ENCODE assay signal across 20 mouse cellular contexts in the genomic region with DNA sequence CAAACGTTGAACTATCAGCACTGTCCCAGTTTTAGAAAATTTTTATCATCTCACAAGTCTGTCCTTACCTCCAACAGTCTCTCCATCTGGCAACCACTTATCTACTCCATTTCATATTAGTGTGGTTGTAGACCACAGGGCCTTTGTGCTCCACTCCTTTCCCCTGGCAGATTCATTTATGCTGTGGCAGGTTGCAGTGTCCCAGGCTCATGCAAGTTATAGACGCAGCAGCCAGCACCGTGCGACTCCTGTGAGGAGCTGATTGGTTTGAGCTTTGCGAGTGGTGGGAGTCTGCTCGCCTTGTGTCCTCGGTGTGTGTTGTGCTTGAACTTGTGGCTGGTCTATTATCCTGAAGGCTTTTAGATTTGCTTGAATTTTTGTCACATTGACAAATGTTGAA. TPM values are rescaled to one million over a fixed set of nuclear protein-coding genes. Genes with fewer than 3 reads are reported as not detected.
DNase-seq lines count a peak whose midpoint lies in the region; ATAC-seq and TF ChIP-seq lines count a peak whose summit lies in the region.
"Had no signal": no experiment of that assay in that cellular context is flagged by ENCODE, and none has a peak within 500 bp of the region (broad histone marks: within the 10 kb centered on the region; RNA-seq: fewer than 3 reads in every experiment).

No protein-coding gene starts in this region.

- no peak overlapping the region for H3K9ac ChIP-seq in stomach, embryonic 15.5 days
- H3K9ac ChIP-seq in stomach, postnatal 0 days (ENCODE audit: low read length) = no peak overlapping the region
- H3K9ac ChIP-seq in liver, embryonic 13.5 days = peak overlapping the region; percentile 63
- no peak overlapping the region for H3K9ac ChIP-seq in hindbrain, postnatal 0 days (replicated peaks; ENCODE audit: low read length)
- H3K9ac ChIP-seq: embryonic facial prominence, embryonic 13.5 days; forebrain, embryonic 13.5 days; heart, embryonic 13.5 days had no signal

- no peaks in the 10 kb centered on the region for H3K27me3 ChIP-seq in stomach, embryonic 15.5 days (replicated peaks)
- no peaks in the 10 kb centered on the region for H3K27me3 ChIP-seq in stomach, postnatal 0 days (ENCODE audit: control insufficient read depth, insufficient read depth, low read length)
- no peaks in the 10 kb centered on the region for H3K27me3 ChIP-seq in erythroblast, embryonic 14.5 days (ENCODE audit: control insufficient read depth)
- H3K27me3 ChIP-seq in liver, embryonic 13.5 days = no peaks in the 10 kb centered on the region
- H3K27me3 ChIP-seq in hindbrain, postnatal 0 days (ENCODE audit: insufficient read depth, low read length) = no peaks in the 10 kb centered on the region
- H3K27me3 ChIP-seq: embryonic facial prominence, embryonic 13.5 days; forebrain, embryonic 13.5 days; heart, embryonic 13.5 days had no signal

- 78% methylated on average over 7 of the region's 7 CpGs for WGBS in stomach, embryonic 15.5 days
- WGBS in stomach, postnatal 0 days = 82% methylated on average over 7 of the region's 7 CpGs
- WGBS in liver, embryonic 13.5 days (ENCODE audit: insufficient replicate concordance) = 22% methylated on average over 7 of the region's 7 CpGs
- WGBS in hindbrain, postnatal 0 days = 86% methylated on average over 7 of the region's 7 CpGs

- no peak for DNase-seq in stomach, postnatal 0 days (ENCODE audit: low spot score)
- peak; percentile 62 for DNase-seq in liver, embryonic 13.5 days
- no peak for DNase-seq in kidney, postnatal 36 days
- DNase-seq in layer of hippocampus, postnatal 25 days (ENCODE audit: extremely low spot score in 1 of 2, low spot score in 1 of 2) = no peak
- DNase-seq in neural tube, embryonic 10.5 days (ENCODE audit: extremely low spot score, low spot score) = no peak
- no peak for DNase-seq in hindbrain, postnatal 0 days (ENCODE audit: low spot score)
- DNase-seq: cerebellum, adult 11-12 months; cerebellum, postnatal 36 days; heart, postnatal 36 days; kidney, adult 8-10 months; kidney, postnatal 4 days; lung, adult 2 months; lung, postnatal 36 days; midbrain, embryonic 14.5 days; thymus, adult 2 months had no signal

- no peak overlapping the region for H3K4me3 ChIP-seq in stomach, embryonic 15.5 days (replicated peaks)
- H3K4me3 ChIP-seq in stomach, postnatal 0 days (ENCODE audit: low read depth, low read length) = no peak overlapping the region
- H3K4me3 ChIP-seq in erythroblast, embryonic 14.5 days (replicated peaks) = peak overlapping the region; percentile 12
- no peak overlapping the region; the same call in 1 of the 2 replicates for H3K4me3 ChIP-seq in liver, embryonic 13.5 days (replicated peaks)
- no peak overlapping the region for H3K4me3 ChIP-seq in hindbrain, postnatal 0 days (ENCODE audit: low read length)
- H3K4me3 ChIP-seq: embryonic facial prominence, embryonic 13.5 days; forebrain, embryonic 13.5 days; heart, embryonic 13.5 days had no signal

- TF ChIP-seq EP300 in stomach, postnatal 0 days (optimal IDR thresholded peaks at IDR 0.05) = no peak

- H3K27ac ChIP-seq in stomach, embryonic 15.5 days = no peak overlapping the region
- no peak overlapping the region for H3K27ac ChIP-seq in stomach, postnatal 0 days (replicated peaks)
- peak overlapping the region; percentile 92 for H3K27ac ChIP-seq in liver, embryonic 13.5 days
- H3K27ac ChIP-seq in hindbrain, postnatal 0 days = no peak overlapping the region
- H3K27ac ChIP-seq: forebrain, embryonic 13.5 days; heart, embryonic 13.5 days had no signal

- no peaks in the 10 kb centered on the region for H3K9me3 ChIP-seq in stomach, embryonic 15.5 days
- no peaks in the 10 kb centered on the region for H3K9me3 ChIP-seq in stomach, postnatal 0 days (ENCODE audit: control insufficient read depth, low read length)
- H3K9me3 ChIP-seq in erythroblast, embryonic 14.5 days (ENCODE audit: control insufficient read depth, low read length) = no peaks in the 10 kb centered on the region
- H3K9me3 ChIP-seq in liver, embryonic 13.5 days (replicated peaks) = no peaks in the 10 kb centered on the region
- no peaks in the 10 kb centered on the region for H3K9me3 ChIP-seq in hindbrain, postnatal 0 days (ENCODE audit: low read length)
- H3K9me3 ChIP-seq: embryonic facial prominence, embryonic 13.5 days; forebrain, embryonic 13.5 days; heart, embryonic 13.5 days had no signal

- peaks cover 17% of the 10 kb centered on the region for H3K4me1 ChIP-seq in stomach, embryonic 15.5 days
- H3K4me1 ChIP-seq in stomach, postnatal 0 days (replicated peaks; ENCODE audit: control insufficient read depth, insufficient read depth) = peaks cover 16% of the 10 kb centered on the region; the same call in 1 of the 2 replicates
- peaks cover 95% of the 10 kb centered on the region for H3K4me1 ChIP-seq in erythroblast, embryonic 14.5 days (ENCODE audit: control insufficient read depth)
- peaks cover 98% of the 10 kb centered on the region for H3K4me1 ChIP-seq in liver, embryonic 13.5 days (replicated peaks)
- peaks cover 1% of the 10 kb centered on the region; the same call in 1 of the 2 replicates for H3K4me1 ChIP-seq in hindbrain, postnatal 0 days (ENCODE audit: insufficient read depth, low read length)

- peak; percentile 30; the same call in 1 of the 2 replicates for ATAC-seq in stomach, embryonic 15.5 days (ENCODE audit: insufficient read depth, low FRiP score, low read depth)
- no peak for ATAC-seq in stomach, postnatal 0 days (ENCODE audit: low FRiP score, low TSS enrichment)
- ATAC-seq in liver, embryonic 13.5 days (ENCODE audit: low read depth) = peak; percentile 84
- no peak for ATAC-seq in hindbrain, postnatal 0 days
- ATAC-seq: forebrain, embryonic 13.5 days had no signal

- no peak overlapping the region for H3K4me2 ChIP-seq in stomach, embryonic 15.5 days
- H3K4me2 ChIP-seq in stomach, postnatal 0 days (replicated peaks; ENCODE audit: low read depth) = no peak overlapping the region
- peak overlapping the region; percentile 54 for H3K4me2 ChIP-seq in liver, embryonic 13.5 days
- no peak overlapping the region for H3K4me2 ChIP-seq in hindbrain, postnatal 0 days (ENCODE audit: low read depth, low read length)
- H3K4me2 ChIP-seq: embryonic facial prominence, embryonic 13.5 days; forebrain, embryonic 13.5 days; heart, embryonic 13.5 days had no signal

- no peak for TF ChIP-seq CTCF in stomach, postnatal 0 days (IDR thresholded peaks at IDR 0.05; ENCODE audit: low read depth)
- TF ChIP-seq CTCF in hindbrain, postnatal 0 days (IDR thresholded peaks at IDR 0.05; ENCODE audit: low read depth) = no peak

- no peaks in the 10 kb centered on the region for H3K36me3 ChIP-seq in stomach, embryonic 15.5 days
- no peaks in the 10 kb centered on the region for H3K36me3 ChIP-seq in stomach, postnatal 0 days (ENCODE audit: control insufficient read depth, insufficient read depth, low read length)
- H3K36me3 ChIP-seq in erythroblast, embryonic 14.5 days (ENCODE audit: control insufficient read depth) = peaks cover 56% of the 10 kb centered on the region
- no peaks in the 10 kb centered on the region for H3K36me3 ChIP-seq in liver, embryonic 13.5 days
- H3K36me3 ChIP-seq in hindbrain, postnatal 0 days (ENCODE audit: insufficient read depth, low read length) = no peaks in the 10 kb centered on the region
- H3K36me3 ChIP-seq: embryonic facial prominence, embryonic 13.5 days; heart, embryonic 13.5 days had no signal

RNA-seq across cellular contexts. Expression of gene Cyth3, which starts 17.6 kb away (rescaled TPM):
- polyA plus RNA-seq in stomach, embryonic 15.5 days (2015; fragmentation: Nextera tagmentation; extraction: Ambion mirVana) = 49.8 and 53.9 TPM in 2 replicates
- polyA plus RNA-seq in stomach, postnatal 0 days (2015; fragmentation: Nextera tagmentation; extraction: Ambion mirVana) = 32.7 and 34.6 TPM in 2 replicates
- polyA plus RNA-seq in erythroblast, embryonic 14.5 days (2012) = 2.5 and 3.2 TPM in 2 replicates
- polyA plus RNA-seq in liver, embryonic 13.5 days (2015; fragmentation: Nextera tagmentation; extraction: Ambion mirVana) = 35.0 and 42.2 TPM in 2 replicates
- total RNA-seq in layer of hippocampus, postnatal 25 days (2021) = 10 to 100 TPM; 40.8 to 49.8 TPM
- total RNA-seq in hindbrain, postnatal 0 days (2014; rRNA removed) = 43.3 and 43.6 TPM in 2 replicates
- 35.5 and 36.3 TPM in 2 replicates for polyA plus RNA-seq in hindbrain, postnatal 0 days (2015; fragmentation: Nextera tagmentation; extraction: Ambion mirVana)

Comparison
In these comparisons a context has a peak if more than half of its experiments do, and no peak if none do; other contexts are left out.
1. ATAC-seq: peak in stomach, embryonic 15.5 days (single experiment) and liver, embryonic 13.5 days (single experiment); none in stomach, postnatal 0 days (single experiment) and hindbrain, postnatal 0 days (single experiment).